Mouse (Mus musculus): Measurements from ENCODE around the gene Psd. TPM values are rescaled to one million over a fixed set of nuclear protein-coding genes. Genes with fewer than 3 reads are reported as not detected.

Psd gene
- total RNA-seq, 2 experiments from 2014 or later, result 2.2 to 2.9 TPM

DNA sequence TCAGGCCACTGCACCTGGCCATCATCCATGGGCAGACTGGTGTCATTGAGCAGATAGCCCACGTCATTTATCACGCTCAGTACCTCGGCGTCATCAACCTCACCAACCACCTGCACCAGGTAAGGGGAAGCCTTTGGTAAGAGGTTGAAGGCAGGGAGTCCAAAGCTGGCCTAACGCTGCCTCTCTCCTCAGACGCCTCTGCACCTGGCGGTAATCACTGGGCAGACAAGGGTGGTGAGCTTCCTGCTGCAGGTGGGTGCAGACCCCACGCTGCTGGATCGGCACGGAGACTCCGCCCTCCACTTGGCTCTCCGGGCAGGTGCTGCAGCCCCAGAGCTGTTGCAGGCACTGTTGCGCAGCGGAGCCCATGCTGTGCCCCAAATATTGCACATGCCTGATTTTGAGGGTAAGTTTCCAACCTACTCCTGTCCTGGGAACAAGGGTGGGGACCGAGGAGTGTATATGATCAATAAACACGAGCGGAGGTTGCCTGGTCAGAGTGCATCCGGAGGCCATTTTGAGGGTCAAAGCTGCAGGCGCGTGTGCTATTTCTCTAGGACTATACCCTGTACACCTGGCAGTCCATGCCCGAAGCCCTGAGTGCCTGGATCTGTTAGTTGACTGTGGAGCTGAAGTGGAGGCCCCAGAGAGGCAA lies 17.2 kb downstream of the Psd start:
- DNase-seq, result peak in 1 of 2 experiments; percentile 4
- intact Hi-C loops (cut with DNase I), result loop anchor here (2.0 kb wide), 1 partner anchor 173 kb away; no protein-coding TSS in a partner anchor

DNA sequence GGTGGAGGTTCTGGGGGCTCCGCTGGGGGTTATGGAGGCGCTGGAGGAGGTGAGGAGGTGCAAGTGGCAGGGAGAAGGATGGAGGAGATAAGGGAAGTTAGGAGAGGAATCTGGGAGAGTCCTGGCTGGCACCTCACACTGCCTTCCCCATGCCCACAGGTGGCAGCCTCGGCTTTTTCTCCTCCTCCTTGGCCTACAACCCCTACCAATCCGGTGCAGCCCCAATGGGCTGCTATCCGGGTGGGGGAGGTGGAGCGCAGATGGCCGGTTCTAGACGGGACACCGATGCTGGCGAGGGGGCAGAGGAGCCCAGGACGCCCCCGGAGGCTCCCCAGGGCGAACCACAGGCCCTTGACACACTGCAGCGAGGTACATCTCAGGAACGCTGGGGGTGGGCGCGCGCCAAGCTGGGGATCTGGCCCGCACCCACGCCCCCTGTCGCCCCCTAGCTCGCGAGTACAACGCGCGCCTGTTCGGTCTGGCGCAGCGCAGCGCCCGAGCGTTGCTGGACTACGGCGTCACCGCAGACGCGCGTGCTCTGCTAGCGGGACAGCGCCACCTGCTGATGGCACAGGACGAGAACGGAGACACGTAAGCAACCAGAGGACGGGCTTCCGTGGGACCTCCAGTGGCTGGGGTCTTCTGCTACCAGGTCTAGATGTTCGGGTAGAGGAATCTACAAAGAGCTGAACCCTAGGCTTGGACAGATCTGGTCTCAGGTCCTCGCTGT lies 18.1 kb downstream of the Psd start:
- intact Hi-C loops (cut with DNase I), result loop anchor here (2.0 kb wide), 1 partner anchor 172 kb away; no protein-coding TSS in a partner anchor

DNA sequence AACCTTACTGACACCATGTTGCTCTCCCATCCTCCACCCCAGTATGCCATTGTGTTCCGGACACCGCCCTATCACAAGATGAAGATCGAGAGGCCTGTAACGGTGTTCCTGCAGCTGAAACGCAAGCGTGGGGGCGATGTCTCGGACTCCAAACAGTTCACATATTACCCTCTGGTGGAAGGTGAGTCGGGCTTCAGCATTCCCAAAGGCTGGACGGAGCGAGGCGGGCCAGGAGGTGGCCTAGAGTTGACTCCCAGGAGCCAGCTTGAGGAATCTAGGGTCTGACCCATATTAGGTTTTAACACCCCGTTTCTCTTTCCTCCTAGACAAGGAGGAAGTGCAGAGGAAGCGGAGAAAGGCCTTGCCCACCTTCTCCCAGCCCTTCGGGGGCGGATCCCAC lies 18.7 kb downstream of the Psd start:
- intact Hi-C loops (cut with DNase I), result loop anchor here (2.0 kb wide), 1 partner anchor 172 kb away; no protein-coding TSS in a partner anchor
- DNase-seq, result no peak

More for the DNA sequence above, 18.1 kb downstream of the Psd start:
- DNase-seq, result peak; percentile 87 to 91

DNA sequence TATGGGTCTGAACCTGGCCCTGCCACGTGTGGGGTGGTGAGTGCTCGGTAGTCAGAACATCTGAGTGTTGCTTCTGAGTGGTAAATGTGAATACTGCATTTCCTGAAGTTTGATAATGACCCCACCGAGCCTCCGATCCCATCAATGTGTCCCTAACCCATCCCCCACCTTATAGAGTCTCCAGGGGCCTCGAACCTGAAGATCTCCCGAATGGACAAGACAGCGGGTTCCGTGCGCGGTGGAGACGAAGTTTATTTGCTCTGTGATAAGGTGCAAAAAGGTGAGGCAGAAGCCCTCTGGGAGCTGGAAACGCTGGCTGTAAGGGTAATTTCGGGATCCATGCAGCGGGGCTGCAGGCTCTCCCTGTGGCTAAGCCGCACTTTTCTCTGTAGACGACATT lies 19.2 kb downstream of the Psd start:
- intact Hi-C loops (cut with DNase I), result loop anchor here (2.0 kb wide), 1 partner anchor 171 kb away; no protein-coding TSS in a partner anchor
- DNase-seq, result peak in 1 of 2 experiments; percentile 2

DNA sequence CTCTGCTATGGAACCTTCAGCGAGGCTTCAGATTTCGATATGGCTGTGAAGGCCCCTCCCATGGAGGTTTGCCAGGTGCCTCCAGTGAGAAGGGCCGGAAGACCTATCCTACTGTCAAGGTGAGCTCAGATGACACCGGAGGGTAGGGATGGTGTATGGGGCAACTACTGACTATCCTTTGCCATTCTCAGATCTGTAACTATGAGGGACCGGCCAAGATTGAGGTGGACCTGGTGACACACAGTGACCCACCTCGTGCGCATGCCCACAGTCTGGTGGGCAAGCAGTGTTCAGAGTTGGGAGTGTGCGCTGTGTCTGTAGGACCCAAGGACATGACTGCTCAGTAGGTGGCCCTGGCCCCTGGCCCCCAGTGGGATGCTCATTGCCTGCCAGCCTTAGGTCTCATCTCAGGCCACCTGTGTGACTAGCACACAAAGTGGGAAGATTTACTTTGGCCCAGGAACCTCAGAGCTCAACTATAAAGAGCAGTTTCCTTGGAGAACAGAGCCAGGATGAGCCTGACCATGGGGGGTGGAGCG lies 20.1 kb downstream of the Psd start:
- no peak for DNase-seq
- intact Hi-C loops (cut with DNase I), result no loop called here

DNA sequence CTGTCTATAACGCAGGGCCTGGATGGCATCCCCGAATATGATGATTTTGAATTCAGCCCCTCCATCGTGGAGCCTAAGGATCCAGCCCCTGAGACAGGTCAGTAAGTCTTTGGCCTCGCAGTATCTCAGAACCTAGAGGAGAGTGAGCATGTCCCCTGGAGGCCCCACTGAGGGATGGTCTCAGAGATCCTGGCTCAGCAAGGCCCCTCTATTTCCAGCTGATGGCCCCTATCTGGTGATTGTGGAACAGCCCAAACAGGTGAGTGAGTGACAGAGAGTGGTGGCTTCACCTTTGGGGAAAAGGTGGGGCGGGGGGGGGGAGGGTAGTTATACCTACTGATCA lies 20.7 kb downstream of the Psd start:
- intact Hi-C loops (cut with DNase I), result no loop called here
- no peak for DNase-seq

DNA sequence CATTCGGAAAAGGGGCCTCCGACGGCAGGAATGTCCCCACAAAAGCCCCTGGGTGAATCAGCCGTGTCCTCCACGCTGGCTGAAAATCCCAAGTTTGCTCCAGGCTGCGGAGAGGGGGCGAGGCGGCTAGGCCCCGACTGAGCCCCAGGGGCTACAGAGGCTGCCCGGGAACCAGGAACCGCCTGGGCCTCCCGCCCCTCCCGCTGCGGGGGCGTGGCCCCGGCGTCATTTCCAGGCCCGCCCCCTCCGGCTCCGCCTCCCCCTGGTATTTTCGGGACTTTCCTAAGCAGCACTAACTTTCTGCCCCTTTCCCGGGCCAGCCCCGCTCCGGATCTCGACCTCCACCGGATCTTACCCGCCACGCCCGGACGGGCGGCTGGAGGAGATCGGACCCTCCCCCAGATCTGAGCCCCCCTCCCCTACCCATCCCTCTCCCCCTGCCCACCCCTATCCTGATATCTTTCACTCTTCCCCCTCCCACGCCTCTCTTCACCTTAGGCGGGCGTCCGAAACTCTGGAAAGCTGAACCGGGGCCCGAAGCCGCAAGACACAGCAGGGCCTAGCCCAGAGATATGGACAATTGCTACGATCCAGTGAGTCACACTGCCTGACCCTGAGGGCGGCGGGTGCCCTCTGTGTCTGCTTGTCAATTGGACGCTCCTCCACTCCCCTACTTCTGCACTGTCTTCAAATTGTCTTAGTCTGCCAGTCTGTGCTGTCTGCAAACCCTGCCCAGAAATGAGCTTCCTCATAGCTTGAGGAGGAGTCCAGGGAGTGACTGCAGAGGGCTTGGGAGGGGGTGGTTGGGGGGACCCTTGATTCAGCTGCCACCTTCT lies 21.3 kb downstream of the Psd start:
- intact Hi-C loops (cut with DNase I), result no loop called here
- DNase-seq, result peak; percentile 93

DNA sequence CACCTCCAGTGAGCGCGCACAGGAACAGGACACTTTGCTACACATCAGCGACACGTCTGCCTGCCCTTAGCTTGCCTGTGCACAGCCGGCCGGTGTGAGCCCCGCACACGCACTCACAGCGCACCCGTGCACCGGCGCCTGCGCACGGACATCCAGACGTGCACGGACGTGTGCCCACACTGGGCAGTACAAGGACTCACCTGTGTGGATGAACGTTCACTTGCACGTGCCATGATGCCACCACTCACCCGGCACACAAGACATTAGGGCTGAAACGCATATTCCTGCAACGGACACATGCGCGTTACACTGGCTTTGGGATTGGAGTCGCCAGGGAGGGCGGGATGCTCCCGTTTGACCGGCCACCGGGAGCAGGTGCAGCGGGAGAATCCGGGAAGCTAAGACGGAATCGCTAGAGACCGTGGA lies 22.0 kb downstream of the Psd start:
- no peak for DNase-seq
- intact Hi-C loops (cut with DNase I), result loop anchor here (1.0 to 5.0 kb wide), 2 partner anchors 25 to 62 kb away; no protein-coding TSS in a partner anchor

DNA sequence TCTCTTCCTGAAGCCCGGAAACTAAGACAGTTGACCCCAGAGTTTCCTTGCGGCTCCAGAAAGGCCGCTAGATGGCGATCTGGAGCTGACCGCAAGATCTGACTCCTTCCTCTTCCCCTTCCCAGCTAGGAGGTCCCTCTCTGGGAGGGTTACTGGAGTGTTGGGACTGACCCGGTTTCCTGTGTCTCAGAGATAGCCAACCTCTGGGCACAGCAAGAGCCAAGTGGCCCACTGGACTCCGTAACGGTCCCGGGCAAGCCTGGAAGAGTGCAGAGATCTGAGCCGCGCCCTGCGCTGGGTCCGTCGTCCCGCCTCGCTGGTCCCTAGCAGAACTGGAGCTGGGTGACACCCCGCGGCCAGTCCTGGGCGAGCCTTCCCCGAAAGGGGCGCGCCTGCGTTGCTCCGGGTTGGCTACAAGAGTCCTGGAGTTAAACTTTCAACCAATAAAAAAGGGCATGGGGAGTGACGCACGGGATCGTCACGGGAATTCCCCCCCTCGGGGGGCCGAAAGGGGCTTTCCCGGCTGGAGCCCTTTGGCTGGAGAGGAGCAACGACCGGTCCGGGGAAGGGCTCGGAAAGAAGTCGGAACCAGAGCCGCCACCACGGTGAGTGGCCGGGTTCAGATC lies 22.6 kb downstream of the Psd start, which contains the start of gene Nfkb2:
Gene Nfkb2, plus strand, starts transcription at position 105 of the 626 bp plus-strand sequence.
- DNase-seq, result peak; percentile 97 to 98
- intact Hi-C loops (cut with DNase I), result loop anchor here (1.0 to 5.0 kb wide), 2 partner anchors 26 to 63 kb away; no protein-coding TSS in a partner anchor

DNA sequence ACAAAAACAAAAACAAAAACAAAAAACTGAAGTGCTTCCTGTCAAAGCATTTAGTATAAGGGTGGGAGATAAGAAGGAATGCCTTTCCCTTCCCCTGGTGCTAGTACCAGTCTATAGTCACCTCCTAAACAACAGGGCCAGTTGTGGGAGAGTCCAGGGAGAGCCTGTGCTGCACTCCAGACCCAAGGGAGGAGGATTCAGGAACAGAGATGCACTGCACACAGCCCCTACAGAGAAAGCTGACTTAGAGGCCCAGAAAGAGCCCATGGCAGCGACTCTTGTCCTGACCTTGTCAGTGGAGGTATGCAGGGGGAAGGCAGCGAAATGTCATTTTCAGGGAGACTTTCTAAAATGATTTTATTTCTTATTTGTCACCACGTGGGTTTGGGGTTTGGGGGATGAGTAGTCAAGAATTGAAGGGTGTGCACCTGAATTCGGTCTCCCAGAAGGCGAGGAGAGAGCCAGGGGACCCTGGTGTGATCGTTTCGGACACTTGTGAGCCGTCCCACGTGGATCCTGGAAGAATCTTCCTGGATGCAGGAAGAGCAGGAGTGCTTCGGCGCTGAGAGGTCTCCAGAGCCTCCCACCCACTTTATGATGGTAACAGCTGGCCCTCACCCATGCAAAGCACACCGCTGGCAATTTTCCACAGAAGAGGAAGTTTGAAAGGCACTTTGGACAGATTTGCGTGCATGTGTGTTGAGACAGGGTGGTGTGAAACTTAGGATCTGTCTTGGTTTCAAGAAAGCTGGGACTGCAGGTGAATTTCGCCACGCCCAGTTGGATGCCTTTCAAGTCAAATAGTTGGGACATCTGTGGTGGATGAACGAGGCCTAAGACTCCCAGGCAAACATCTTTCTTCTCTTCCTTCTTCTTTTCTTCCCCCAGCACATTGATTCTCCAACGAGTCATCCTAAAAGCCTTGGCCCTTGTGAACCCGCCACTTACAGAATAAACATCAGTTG lies 23.4 kb downstream of the Psd start:
- peak in 1 of 2 experiments; percentile 21 for DNase-seq
- intact Hi-C loops (cut with DNase I), result loop anchor here (1.0 to 5.0 kb wide), 2 partner anchors 27 to 64 kb away; no protein-coding TSS in a partner anchor

DNA sequence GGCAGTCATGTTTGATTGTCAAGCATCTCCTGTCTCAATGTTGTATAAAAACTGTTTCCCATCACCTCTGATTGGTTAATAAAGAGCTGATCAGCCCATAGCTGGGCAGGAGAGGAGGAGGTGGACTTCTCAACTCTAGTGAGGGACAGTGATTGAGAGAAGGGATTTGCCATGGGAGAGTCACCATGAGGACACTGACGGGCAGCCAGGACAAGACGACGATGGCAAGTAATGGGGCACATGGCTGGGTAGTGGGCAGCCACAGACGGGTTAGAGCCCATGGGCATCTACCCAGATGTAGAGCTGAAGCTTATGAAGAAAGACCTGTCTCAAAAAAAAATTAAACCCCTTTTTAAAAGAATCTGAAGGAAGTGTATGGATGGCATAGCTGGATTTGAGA lies 24.4 kb downstream of the Psd start:
- DNase-seq, result no peak
- intact Hi-C loops (cut with DNase I), result loop anchor here (5.0 kb wide), 1 partner anchor 65 kb away; no protein-coding TSS in a partner anchor

DNA sequence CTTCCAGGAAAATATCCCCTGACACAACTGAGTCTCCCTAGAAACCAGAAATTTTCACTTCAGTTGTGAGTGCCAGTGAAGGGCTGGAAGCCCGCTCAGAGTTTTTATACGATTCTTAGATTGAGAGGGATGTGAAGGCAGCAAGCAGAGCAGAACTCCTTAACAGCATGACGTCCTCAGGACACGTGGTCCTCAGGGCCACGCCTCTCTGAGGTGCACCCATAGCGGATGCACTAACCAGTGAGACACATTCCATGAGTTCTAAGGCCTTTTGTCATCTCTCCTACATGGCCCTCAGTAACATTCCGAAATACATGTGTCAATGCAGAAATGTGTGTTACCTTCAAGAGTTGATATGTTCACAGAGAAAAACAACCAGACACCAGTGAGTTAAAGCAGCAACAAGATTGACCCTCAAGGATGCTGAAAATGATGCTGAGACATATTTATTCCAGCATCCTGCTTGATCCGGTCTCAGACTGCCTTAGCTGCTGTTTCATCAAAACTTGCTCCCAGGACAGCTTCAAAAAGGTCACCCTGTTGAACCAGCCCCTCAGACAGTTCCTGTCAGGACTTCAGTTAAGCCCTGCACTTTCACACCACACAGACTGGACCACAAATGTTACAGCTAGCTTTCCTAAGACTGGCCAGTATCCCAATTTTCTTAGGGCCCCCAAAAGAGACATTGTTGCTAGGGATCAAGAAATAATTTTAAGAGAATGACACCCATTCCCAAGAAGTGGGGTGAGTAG lies 26.5 kb downstream of the Psd start:
- intact Hi-C loops (cut with DNase I), result loop anchor here (5.0 kb wide), 1 partner anchor 67 kb away; no protein-coding TSS in a partner anchor
- DNase-seq, result no peak

DNA sequence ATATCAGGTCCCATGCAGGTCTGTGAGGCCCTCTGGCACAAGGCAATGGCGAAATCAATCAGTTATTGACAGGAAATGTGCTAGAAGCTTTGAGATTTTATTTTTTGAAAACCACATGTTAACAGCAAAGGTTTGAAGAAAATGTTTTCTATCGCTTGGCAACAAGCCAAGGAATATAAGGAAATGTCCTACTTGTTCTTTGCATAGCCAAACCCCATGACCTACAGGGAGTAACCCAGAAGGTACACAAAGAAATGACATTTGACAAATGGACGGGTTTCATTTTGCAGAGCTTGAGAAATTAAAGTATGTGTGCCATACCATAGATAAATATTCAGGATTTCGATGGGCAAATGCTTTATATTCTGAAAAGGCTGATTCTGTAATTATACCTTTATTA lies 30.0 kb downstream of the Psd start:
- no peak for DNase-seq
- intact Hi-C loops (cut with DNase I), result no loop called here

DNA sequence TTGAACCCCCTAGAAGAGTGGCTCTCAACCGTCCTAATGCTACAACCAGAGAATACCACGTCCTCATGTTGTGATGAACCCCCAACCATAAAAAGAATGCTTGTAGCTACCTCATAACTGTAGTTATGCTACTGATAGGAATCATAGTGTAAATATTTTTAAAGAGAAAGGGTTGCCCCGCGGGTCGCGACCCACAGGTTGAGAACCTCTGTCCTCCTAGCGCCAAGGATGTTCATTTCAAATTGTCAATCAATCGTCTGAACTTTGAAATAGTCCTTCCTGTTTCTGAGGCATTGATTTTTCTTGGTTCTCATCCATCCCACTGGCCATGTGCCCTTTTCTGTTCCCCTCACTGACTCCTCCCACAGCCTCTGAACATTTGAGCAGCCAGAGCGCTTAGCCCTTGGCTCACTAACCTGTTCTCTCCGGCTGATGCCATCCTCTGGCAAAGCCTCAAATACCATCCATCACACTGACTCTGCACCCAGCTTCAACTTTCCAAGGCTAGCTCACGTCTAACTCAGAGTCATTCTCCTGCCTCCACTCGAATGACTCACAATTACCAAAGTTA lies 36.3 kb downstream of the Psd start:
- DNase-seq, result no peak
- intact Hi-C loops (cut with DNase I), result no loop called here

DNA sequence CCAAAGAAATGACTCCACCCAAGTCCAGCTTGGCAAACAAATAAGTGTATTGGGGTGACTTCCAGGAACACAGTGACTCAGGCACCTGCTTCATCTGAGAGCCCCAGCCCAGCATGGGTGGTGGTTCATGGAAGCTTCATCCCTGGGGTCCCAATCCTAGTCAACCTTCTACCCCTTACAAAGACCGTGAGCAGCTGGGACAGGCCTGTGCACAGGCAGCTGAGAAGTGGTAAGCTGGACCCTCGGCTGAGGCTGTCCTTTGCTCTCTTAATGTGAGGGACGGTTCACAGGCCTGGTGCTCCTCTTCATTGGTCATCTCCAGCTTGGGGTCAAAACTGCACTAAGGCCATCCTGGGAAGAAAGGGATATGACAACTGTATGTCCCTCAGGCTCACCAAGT lies 39.4 kb downstream of the Psd start:
- DNase-seq, result no peak
- intact Hi-C loops (cut with DNase I), result no loop called here

DNA sequence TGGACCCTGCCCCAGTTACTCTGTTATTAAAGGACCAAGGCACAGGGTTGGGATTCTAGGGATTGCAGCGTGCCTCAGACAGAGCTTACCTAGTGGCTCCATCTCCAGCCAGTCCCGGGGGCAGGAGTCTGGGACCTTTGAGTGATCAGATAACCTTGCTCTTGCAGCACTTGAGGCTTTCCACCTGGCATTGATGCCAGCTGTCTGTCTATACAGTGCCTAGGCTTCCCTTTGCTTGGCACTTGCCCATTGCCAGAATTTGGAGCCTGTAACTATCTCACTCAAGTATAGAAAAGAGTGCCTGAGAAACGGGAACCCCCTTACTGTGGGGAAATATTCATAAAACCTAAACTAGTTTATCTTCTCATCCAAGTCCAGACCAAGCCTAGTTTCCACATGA lies 40.0 kb downstream of the Psd start:
- no peak for DNase-seq
- intact Hi-C loops (cut with DNase I), result no loop called here

DNA sequence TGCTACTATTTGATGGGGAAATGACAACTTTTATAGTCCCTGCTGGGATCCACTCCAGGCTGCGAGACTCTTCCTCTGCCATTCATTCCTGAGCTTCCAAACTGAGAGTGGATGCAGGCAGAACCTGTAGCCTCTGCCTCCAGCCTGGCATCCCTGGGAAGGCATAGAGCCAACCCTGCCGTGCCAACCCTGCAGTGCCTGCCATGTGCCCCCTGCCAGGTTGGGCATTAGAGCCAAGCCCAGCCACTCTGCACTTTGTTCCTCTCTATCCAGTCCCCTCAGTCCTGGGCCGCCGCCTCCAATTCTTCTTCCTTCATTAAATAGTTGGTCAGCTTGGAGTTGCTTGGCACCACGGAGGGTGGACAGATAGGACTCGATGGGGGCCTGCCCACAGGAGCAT lies 40.9 kb downstream of the Psd start:
- DNase-seq, result peak; percentile 40 to 49
- intact Hi-C loops (cut with DNase I), result no loop called here

DNA sequence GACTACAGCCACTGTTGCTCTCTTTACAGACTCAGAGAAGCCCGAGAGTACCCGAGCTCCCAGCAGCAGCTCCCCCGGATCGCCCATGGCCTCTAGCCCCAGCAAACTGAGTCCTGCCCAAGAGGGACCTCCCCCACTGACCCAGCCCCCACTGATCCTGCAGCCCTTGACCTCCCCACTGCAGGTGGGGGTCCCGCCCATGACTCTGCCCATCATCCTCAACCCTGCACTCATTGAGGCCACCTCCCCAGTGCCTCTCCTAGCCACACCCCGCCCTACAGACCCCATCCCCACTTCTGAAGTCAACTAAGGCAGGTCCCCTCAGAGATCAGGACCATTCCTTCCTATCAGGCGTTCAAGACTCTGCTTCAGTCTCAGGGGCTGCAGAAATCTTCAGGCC lies 41.3 kb downstream of the Psd start:
- intact Hi-C loops (cut with DNase I), result no loop called here
- DNase-seq, result no peak
